Mouse (Mus musculus) cerebellum, postnatal 4 days (tissue): ENCODE results near the gene Tcf3.
A peak's percentile ranks its signal among the peaks of the same experiment; 100 is the strongest.

ENCODE experiments used
- DNase-seq, 2 experiments: peaks; one replicate each; pipeline ENCODE4 v3.0.0; 2022; ENCODE audit warnings: low spot score in 2 of 2, mixed read lengths in 1 of 2

The Tcf3 gene

DNA sequence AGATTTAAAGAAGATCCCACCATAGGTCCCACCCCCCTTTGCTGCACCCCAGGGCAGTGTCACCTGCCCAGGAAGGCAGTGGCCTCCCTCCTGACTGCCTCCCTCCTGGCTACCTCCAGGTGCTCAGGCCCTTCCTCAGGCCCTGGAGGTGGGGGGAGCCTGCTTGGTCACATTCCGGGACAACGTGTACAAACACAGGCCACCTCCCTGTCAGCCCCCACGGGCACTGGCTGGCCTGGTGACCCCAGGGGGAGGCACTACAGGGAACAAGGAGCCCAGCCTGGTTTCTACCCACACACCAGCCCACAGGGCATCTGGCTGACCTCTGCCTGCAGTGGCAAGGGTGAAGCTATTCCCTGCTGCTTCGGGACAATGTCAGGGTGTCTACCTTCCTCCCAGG is 4.5 kb upstream of the Tcf3 start:
- DNase-seq, result no peak

DNA sequence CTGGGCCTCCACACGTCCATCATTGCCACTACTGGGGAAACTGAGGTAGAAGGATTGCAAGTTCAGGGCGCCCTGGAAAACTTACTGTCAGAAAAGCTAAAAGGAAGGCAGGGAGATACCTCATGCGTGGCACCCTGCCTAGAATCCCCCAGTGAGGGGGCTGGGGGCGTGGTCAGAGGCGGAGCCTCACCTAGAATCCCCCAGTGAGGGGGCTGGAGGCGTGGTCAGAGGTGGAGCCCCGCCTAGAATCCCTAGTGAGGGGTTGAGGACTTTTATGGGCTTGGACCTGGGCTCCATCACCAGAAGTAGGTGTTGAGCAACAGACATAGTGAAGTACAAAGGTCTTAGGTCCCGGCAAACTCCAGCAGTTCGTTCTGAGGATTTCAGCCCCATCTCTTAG is 2.8 kb upstream of the Tcf3 start:
- no peak for DNase-seq

DNA sequence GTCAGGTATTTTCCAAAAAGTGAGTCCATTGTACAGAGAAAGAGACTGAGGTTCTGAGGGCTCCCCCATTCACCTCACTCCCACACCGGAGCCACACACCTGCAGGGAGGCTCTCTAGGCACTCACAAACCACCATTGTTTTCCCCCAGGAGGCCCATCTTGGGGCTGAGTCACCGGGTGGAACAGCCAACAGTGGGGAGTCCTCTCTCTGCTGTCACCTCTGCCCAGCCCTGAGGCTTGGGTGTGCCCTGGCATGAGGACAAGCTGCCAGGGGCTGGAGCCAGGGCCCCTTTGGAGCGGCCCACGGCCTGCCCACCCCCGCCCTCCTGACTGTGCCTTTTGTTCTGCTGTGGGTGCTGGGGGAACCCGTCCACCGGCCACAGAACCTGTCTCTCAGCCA is 2.3 kb upstream of the Tcf3 start:
- DNase-seq, result no peak

DNA sequence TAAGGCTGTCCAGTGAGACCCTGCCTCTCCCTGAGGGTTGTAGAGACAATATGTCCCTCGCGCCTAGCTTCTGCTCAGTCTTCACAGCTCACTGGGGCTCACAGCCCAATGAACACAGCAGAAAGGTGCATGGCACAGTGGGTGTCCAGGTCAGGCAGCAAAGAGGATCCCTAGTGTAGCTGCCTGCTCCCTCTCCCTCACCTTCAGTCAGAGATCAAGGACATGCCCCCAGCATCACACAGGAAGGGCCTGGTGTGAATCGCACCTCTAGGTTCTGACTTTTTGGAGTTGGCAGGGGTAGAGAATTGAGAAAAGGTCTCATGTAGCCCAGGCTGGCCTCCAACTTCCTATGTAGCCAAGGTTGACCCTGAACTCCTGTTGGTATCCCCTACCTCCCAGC is 1.4 kb upstream of the Tcf3 start:
- DNase-seq, result no peak

DNA sequence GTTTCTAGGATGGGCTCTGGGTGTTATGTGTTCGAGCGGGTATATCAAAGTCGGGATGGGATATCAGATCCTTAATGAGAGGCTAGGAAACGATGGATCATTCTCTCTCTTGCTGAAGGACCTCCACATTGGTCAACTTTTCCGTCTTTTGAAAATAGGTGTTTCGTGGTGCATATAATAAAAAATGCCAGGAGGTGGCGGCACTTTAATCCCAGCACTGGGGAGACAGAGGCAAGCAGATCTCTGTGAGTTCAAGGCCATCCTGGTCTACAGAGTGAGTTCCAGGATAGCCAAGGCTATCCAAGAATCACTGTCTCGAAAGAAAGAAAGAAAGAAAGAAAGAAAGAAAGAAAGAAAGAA is 766 bp upstream of the Tcf3 start:
- no peak for DNase-seq

DNA sequence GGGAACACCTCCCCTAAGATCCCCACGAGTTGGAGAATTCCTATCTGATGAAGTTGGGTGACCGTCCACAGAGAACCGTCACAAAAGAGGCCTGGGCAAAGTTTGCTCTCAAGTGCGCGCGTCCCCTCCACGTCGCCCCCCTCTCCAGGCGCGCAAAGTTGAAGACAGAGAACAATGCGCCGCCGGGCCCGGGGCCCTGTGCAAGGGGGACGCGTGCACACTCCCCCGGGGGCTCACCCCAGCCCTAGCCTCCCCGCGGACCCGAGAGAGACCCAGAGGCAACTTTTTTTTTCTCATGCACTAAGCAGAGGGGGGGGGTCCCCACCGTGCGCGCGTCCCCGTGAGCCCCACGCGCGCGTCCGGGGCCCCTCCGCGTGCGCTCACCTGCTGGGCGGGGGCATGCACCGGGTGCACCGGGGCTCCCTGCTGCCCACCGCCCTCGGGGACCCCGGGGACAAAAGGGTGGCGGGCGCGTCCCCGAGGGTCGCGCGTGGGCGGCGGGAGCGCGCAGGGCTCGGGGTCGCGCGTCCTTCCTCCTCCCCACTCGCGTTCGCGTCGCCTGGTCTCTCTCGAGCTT is 423 bp downstream of the Tcf3 start:
- DNase-seq, result no peak

DNA sequence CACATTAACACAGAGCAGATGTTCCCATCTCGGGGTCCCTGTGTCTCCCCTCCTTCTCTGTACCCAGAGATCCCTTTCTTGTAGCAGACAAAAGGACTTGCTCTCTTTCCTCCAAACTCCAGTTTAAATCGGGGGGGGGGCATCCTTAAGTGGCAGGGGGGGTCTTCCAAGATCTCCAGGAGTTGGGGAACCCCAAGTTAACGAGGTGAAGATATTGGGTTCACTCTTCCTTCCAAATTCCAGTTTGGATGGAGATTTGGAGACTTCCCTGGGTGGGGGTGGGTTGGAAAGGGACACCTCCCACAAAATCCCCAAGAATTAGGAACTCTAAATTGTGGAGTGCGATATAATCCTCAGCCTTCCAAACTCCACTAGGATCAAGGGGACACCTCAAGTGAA is 1.1 kb downstream of the Tcf3 start:
- DNase-seq, result no peak

DNA sequence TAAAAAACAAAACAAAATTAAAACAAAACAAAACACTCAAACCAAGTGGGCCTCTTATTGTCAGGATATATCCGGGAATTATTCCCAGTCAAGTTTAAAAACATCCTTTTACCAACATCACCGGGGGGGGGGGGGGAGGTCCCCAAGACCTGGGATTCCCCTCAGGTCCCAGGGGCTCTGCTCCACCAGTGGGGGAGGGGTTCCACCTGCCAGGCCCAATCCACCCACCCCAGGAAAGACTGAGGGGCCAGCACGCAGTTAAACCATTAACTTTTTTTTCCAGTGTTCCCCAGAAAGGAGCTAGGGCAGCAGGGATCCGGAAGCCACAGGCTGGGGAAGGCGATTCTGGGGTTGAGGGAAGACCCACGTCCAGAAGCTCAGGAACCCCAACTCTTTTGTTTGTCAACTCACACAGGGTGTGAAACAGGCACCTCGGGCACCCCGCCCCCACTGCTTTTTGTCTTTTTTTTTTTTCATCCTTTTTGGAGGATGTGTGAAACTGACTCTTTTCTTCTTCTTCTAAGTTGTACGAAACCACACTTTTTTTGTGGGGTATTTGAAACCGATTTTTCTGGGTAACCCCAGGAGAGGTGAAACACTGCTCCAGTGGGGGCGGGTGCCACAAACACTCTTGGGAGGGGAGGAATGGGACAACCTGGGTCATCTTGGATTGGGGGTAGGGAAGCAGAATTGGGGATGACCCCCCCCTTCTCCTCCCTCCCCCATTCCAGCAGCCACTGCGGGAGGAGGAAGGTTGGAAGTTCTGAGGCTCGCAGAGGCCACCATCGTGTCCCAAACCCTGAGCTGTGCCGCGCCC is 1.7 kb downstream of the Tcf3 start:
- DNase-seq, result no peak

DNA sequence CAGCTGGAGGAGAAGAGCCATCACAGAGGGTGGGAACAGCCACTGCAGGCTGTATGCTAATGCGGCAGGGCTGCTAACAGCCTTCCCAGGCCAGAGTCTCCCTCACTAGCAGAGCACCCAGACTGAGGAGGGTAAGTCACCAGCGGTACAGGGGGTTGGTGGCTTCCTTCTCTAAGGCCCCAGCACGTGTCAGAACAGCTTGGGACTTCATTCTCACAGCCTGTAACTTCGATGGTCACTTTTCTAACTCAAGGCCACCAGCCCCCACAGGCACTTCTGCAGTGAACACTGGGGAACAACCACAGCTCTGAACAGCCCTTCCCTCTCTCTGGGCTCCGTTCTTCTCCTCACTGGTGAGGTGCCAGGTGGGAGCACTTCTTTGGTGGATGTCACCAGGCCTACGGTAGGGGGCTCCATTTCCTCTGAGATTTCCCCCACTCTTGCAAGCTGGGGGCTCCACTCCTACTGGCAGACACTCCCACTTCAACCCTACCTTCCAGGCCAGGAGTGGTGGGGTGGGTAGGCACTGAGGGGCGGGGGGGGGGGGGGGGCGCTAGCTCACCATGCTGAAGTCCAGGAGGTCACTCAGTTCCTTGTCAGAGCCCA is 3.0 kb downstream of the Tcf3 start:
- DNase-seq, result no peak

DNA sequence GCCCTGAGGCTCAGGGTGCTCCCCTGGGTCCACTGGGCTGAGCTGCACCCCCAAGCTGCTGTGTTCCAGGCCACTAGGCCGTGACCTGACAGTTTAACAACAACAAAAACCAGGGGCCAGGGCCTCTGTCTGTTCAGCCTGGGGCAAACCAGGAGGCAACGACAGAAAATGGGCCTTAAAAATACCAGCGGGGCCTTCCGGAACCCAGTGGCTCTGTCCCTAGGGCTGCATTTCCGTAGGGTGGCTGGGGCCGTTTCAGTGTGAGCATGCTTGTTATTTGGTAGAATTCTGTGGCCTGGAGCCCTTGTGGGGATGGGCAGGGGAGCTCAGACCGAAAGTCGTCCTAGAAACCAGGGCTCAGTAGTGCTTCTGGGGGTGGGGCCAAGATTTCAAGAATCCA is 3.6 kb downstream of the Tcf3 start:
- DNase-seq, result no peak

DNA sequence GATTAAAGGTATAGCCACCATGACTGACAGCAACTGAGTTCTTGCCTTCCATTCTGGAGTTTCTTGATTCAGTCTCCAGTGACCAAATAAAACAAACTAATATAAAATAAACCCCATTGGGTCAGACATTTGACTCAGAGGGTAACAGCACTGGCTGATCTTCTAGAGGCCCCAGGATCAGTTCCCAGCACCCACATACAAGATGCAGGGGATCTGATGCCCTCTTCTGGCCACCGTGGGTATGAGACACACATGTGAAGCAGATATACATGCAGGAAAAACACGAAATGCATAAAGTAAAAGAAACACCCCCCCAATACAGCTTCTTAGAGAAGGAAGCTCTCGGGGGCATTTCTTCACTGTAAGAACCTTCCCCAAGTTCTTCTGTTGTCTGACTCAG is 8.4 kb downstream of the Tcf3 start:
- DNase-seq, result no peak

DNA sequence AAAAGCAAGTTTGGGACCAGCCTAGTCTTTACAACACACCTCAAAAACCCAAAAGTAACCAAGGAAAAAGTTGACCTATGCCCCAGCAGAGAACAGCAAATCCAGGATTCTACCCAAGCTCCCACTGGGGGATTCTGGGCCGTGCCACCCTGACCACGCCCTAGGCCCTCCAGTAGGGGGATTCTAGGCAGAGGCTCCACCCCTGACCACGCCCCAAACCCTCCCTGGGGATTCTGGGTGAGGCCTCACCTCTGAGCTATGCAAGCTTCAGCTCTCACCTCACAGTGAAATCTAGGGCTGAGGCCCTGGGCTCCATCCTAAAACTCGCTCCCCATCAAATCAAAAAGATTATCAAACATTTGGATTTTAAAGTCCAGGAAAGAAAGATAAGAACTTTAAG is 9.9 kb downstream of the Tcf3 start:
- no peak for DNase-seq

DNA sequence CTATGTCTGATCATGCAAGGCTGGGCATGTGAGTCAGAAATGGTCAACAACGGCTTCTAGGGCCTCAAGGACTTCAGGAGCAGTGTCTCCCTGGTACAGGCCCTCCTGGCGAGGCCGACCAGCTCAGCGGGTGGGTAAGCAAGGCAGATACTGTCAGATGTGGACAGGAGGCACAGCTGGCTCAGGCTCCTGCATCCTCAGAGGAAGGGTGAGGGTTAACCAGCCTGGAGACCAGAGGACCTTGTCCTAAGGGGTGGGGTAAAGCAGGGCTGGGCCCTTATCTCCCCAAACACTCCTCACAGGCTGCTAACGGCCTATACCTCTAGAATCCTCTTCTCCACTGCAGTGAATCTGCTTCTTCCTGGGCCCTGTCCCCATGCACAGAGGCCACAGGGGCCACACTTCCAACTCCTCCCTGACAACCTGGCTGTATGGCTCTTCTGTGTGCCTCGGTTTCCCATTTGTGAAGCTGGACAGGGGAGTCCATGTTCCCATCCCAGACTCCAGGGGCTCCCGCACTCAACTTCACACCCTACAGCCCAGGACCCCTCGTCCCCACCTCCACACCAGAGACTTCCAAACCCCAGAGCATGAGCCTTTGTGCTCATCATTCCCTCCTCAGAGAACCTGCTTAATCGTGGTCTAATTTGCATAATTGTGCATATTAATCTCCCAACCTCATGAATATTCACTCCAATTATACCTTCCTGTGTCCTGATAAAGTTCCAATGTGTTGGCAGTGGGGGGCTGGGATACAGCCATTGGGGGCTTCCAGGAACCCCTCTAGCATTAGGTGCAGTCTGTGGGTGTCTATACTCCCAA is 11.6 kb downstream of the Tcf3 start:
- DNase-seq, result no peak

DNA sequence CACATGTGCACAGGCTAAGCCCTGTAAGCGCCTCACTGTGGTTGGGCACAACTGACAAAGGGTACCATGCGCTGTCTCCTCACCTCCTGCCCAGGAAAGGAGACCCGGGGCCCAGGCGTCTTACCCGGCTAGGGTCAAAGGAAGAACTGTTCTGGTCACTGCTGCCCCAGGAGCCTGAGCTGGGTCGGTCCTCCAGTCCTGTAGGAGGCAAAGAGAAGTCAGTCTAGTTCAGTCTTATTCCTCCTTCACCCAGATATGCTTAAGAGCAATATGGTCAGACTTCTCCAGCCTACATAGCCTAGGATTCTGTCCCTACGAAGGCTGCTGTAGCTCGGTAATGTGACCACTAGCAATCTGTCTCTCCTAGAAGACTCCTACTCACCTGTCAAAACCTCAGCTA is 12.2 kb downstream of the Tcf3 start:
- DNase-seq, result no peak

DNA sequence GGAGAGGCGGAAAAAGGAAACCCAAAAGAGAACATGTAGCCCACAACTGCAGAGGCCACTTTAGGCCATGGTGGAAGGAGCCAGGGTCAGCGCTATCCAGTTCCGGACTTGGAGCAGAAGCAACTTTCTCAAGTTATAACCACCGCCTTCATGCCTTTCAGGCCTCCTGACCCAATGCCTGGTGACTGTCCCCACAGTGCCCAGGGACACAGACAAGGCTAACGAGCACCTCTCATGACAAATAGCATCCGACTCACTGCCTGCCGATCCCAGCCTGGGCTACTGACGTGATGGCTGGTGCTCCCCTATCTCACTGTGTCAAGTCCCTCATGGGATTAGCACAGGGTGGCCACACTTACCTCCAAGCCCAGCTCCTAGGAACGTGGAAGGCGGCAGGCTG is 12.7 kb downstream of the Tcf3 start:
- no peak for DNase-seq

DNA sequence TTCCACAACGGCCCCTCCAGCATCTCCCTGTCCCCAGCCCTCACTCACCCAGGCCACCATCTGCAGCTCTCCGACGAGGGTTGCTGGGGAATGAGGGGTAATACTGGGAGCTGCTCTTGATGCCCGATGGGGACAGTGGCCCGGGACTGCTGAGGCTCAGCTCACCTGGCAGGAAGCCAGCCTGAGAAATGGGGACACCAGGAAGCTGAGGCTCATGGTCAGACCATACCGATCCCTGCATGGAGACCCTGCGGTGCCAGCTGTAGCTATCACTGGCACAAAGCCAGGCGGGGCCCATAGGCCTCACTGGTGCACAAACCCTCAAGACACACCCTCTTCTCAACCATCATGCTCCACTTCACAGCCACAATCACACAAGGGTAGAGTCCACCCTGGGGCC is 14.0 kb downstream of the Tcf3 start:
- peak in 1 of 2 experiments; percentile 46 for DNase-seq

DNA sequence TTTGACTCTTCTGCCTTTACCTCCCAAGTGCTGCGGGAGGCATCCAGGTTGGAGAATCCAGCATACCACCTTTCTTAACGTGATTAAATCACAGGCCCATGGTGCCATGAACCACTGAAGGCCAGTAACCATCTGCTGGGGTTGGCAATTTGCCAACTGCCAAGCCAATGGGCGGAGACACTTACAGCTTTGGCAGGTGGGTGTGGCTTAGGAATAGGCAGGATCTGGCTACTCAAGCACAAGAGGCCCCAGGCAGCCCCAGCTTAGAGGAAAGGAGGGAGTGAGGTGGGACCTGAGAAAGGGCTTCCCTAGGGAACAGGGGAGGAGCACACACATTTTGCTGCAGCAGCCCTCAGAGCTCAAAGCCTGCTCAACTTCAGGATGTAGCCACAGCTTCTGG is 15.1 kb downstream of the Tcf3 start:
- DNase-seq, result peak in 1 of 2 experiments; percentile 81

DNA sequence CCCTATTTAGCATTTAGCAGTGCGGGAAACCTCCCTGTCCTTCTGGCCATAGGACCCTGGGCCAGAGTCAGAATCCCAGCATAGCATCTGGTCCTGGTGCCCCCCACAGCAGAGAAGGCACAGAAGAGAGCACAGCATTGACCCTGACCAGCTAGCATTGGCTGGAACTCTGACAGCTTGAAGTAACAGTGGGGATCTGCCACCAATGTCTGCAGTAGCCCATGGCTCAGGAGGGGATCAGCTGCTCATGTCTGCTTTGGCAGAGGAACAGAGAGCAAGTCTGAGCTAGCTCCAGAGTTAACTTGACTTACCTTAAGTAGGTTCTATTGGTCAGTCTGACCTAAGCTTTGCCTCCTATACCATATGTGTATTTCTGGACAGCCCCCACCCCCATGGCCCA is 15.6 kb downstream of the Tcf3 start:
- no peak for DNase-seq

DNA sequence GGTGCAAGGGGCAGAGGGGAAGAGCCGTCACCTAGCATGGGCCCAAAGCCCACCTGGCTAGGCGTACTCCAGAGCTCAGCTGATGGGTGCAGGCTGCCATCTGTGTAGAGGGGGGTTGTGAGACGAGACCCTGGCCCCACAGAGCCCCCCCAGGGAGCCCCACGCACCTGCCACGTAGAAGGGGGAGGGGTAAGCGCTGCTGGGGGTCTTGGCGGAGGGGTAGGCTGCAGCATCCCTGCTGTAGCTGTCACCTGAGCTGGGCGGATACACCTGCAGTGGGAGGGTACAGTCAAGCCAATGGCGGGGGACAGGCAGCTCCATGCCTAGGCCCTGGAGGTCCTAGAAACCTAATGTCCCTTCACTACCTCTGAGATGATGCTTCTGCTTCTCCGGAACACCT is 16.1 kb downstream of the Tcf3 start:
- no peak for DNase-seq

DNA sequence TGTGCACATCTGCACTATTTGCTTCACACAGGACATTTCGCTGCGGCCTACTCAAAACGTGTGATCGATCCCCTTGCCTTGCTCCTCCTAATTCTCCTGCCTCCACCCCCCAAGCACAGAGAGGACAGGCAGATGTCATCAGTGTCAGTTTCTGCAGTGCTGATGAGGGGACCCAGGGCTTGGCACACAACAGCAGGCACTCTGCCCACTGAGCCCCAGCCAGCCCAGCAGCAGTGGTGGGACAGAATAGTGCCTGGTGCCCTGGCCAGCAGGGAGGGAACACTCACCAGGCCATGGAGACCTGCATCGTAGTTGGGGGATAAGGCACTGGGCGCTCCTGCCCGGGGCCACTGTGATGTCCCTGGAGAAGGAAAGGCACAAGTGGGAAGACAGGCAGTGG is 17.9 kb downstream of the Tcf3 start:
- DNase-seq, result no peak

DNA sequence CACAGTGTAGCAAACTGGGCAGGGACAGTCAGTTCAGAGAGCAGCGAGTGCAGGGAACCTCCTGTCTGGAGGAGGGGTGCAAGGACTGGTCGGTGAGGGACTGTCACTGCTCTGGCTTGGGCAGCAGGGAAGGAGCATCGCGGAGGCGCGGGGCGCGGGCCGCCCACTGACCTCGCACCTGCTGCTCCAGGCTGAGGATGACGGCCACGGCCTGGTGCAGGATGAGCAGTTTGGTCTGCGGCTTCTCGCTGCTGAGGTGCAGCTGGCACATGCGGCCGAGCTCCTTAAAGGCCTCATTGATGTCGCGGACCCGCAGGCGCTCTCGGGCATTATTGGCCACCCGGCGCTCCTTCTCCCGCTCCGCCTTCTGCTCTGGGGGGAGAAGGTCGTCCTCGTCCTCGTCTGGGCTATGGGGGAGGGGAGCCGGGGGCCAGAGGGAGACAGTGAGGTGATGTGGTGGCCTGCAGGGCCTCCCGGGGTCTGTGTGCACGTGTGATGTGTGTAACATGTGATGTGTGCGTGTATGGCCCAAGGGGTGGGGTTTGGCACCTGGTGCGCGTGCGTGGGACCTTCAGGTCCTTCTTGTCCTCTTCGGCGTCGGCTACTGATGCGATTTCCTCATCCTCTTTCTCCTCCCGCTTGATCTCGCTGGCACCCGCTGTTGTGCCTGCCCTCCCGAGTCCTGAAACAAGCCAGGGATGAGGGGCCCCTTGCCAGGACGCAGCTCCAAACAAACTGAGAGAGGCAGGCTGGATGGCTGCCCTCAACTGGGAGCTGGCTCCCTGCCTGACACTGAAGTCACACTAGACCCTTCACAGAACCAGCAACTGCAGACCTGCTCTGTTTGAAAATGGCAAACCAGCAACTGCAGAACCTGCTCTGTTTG is 20.5 kb downstream of the Tcf3 start:
- peak; percentile 67 to 86 for DNase-seq

DNA sequence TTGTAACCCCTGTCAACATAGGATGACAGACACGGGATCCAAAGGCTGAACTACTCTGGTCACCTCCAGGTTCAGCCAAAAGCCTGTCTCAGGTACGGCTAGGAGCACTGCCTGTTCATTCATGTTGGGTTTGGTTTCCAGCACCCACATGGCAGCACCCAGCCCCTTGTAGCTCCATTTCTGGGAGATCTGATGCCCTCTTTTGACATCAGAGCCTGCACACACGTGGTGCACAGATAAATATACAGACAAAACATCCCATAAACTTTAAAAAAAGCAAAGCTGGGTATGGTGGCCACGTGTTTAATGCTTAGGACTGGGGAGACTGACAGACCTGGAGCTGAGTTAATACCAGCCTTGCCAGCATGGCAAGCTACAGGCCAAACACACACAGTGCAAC is 25.5 kb downstream of the Tcf3 start:
- no peak for DNase-seq
